In the genomic region with DNA sequence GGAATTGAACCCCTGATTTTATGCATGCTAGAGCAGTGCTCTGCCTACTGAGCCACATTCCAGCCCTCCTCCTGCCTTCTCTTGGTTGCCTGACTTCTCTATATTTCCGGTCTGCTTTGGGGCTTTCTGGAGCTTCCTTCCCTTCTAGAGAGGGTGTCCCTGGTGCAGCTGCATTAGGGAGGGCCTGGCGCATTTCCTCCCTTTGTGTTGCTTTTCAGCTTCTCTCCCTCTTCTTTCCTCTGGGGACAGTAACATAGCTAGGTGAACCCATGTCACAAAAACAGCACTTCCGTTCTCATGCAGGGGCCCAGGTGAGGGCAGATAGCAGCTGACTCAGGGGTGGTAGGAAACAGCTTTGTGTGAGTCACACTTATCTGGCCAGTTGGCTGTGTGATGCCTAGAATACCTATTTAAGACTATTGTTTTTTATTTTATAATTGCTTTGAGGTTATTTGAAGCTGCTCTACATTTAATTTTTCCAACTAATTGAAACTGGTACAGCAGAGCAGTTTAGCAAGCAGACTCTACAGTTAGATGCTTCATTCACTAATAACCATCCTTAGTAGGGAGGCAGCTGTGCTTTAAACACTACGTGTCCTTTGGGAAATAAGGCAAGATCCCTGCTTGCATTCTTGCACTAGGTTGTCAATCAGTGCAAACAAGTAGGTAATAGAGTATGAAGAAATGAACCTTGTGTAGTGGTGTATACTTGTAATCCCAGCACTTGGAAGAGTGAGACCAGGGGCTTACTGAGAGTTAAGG, we compare ENCODE assay signal across 9 mouse cellular contexts.
DNase-seq lines count a peak whose midpoint lies in the region; ATAC-seq lines count a peak whose summit lies in the region.
"Had no signal": no experiment of that assay in that cellular context is flagged by ENCODE, and none has a peak within 500 bp of the region (broad histone marks: within the 10 kb centered on the region; RNA-seq: fewer than 3 reads in every experiment).

No protein-coding gene starts in this region.

- no peak overlapping the region for H3K4me3 ChIP-seq in liver, embryonic 16.5 days (ENCODE audit: low read depth, low read length)
- H3K4me3 ChIP-seq in liver, embryonic 11.5 days (ENCODE audit: low read depth, low read length), result no peak overlapping the region
- H3K4me3 ChIP-seq: erythroblast, embryonic 14.5 days had no signal

- no peak overlapping the region for H3K4me2 ChIP-seq in liver, embryonic 16.5 days (ENCODE audit: low read depth, low read length)
- H3K4me2 ChIP-seq in liver, embryonic 11.5 days, result no peak overlapping the region

- H3K27me3 ChIP-seq in liver, embryonic 16.5 days (ENCODE audit: control insufficient read depth, insufficient read depth, low read depth, low read length), result no peaks in the 10 kb centered on the region
- H3K27me3 ChIP-seq in liver, embryonic 11.5 days (replicated peaks; ENCODE audit: control insufficient read depth, insufficient read depth, low read length), result no peaks in the 10 kb centered on the region
- H3K27me3 ChIP-seq: Patski had no signal

- ATAC-seq in liver, embryonic 16.5 days (ENCODE audit: low read depth), result peak; percentile 21; the same call in 1 of the 2 replicates
- ATAC-seq in liver, embryonic 11.5 days (replicated peaks; ENCODE audit: low FRiP score), result no peak
- peak; percentile 81 for ATAC-seq in CD4-positive, CD25-positive, alpha-beta regulatory T cell, adult 4 months
- ATAC-seq: Patski had no signal

- no peaks in the 10 kb centered on the region for H3K9me3 ChIP-seq in liver, embryonic 16.5 days (replicated peaks; ENCODE audit: control insufficient read depth, low read length)
- no peaks in the 10 kb centered on the region for H3K9me3 ChIP-seq in liver, embryonic 11.5 days (ENCODE audit: control insufficient read depth, low read length)

- no peak overlapping the region for H3K9ac ChIP-seq in liver, embryonic 16.5 days (ENCODE audit: low read depth, low read length)
- no peak overlapping the region for H3K9ac ChIP-seq in liver, embryonic 11.5 days (ENCODE audit: low read depth, low read length)

- DNase-seq in liver, embryonic 11.5 days (ENCODE audit: low spot score), result no peak
- peak; percentile 42 to 77 for DNase-seq in heart, adult 9 months (ENCODE audit: low spot score in 2 of 2)
- peak; percentile 9 to 15 for DNase-seq in kidney, postnatal 4 days
- DNase-seq in left cerebral cortex, adult 8-10 months (ENCODE audit: low spot score in 2 of 2), result no peak
- no peak for DNase-seq in cerebellum, adult 11-12 months

- H3K27ac ChIP-seq in liver, embryonic 16.5 days (ENCODE audit: low read length), result no peak overlapping the region
- H3K27ac ChIP-seq in liver, embryonic 11.5 days (ENCODE audit: low read depth, low read length), result no peak overlapping the region

- H3K36me3 ChIP-seq in liver, embryonic 16.5 days (ENCODE audit: control insufficient read depth, insufficient read depth), result no peaks in the 10 kb centered on the region
- H3K36me3 ChIP-seq in liver, embryonic 11.5 days (ENCODE audit: control insufficient read depth, insufficient read depth, low read length), result no peaks in the 10 kb centered on the region

- WGBS in liver, embryonic 16.5 days (ENCODE audit: insufficient replicate concordance), result 35% methylated on average over 4 of the region's 4 CpGs
- 54% methylated on average over 4 of the region's 4 CpGs for WGBS in liver, embryonic 11.5 days

- H3K4me1 ChIP-seq in liver, embryonic 16.5 days (ENCODE audit: control insufficient read depth, low read depth, low read length), result no peaks in the 10 kb centered on the region
- H3K4me1 ChIP-seq in liver, embryonic 11.5 days (replicated peaks; ENCODE audit: control insufficient read depth, insufficient read depth, low read length), result no peaks in the 10 kb centered on the region

Comparison
In these comparisons a context has a peak if more than half of its experiments do, and no peak if none do; other contexts are left out.
1. DNase-seq: peak in heart, adult 9 months (2 of 2) and kidney, postnatal 4 days (2 of 2); none in liver, embryonic 11.5 days (single experiment), left cerebral cortex, adult 8-10 months (0 of 2) and cerebellum, adult 11-12 months (single experiment).